Comparison of ENCODE assay signal across 10 mouse cellular contexts in genomic region chr5:30231891-30232270, GRCm38 (mm10). TPM values are rescaled to one million over a fixed set of nuclear protein-coding genes. Genes with fewer than 3 reads are reported as not detected.
A peak's percentile ranks its signal among the peaks of the same experiment; 100 is the strongest.
DNase-seq lines count a peak whose midpoint lies in the region; ATAC-seq and TF ChIP-seq lines count a peak whose summit lies in the region.
"Had no signal": no experiment of that assay in that cellular context is flagged by ENCODE, and none has a peak within 500 bp of the region (broad histone marks: within the 10 kb centered on the region; RNA-seq: fewer than 3 reads in every experiment).

No protein-coding gene starts in this region.

- H3K36me3 ChIP-seq in heart, embryonic 11.5 days (ENCODE audit: control insufficient read depth, insufficient read depth, low read length), result no peaks in the 10 kb centered on the region
- no peaks in the 10 kb centered on the region for H3K36me3 ChIP-seq in ES-Bruce4 (ENCODE audit: control insufficient read depth, insufficient read depth, low read length, poor library complexity, severe bottlenecking)
- H3K36me3 ChIP-seq in heart, embryonic 16.5 days (ENCODE audit: control insufficient read depth, insufficient read depth), result peaks cover 3% of the 10 kb centered on the region; the same call in 1 of the 2 replicates
- no peaks in the 10 kb centered on the region for H3K36me3 ChIP-seq in liver, embryonic 16.5 days (ENCODE audit: control insufficient read depth, insufficient read depth)

- peak overlapping the region; percentile 71 for H3K4me3 ChIP-seq in heart, embryonic 11.5 days (ENCODE audit: low read depth, low read length)
- H3K4me3 ChIP-seq in ES-Bruce4 (ENCODE audit: low read depth, low read length), result peak overlapping the region; percentile 57
- H3K4me3 ChIP-seq in heart, embryonic 16.5 days (ENCODE audit: low read length), result peak overlapping the region; percentile 74
- H3K4me3 ChIP-seq in liver, embryonic 16.5 days (ENCODE audit: low read depth, low read length), result peak overlapping the region; percentile 91

- no peak for ATAC-seq in heart, embryonic 11.5 days (replicated peaks; ENCODE audit: insufficient number of reproducible peaks, low FRiP score, low TSS enrichment)
- no peak for ATAC-seq in heart, embryonic 16.5 days (replicated peaks; ENCODE audit: extremely low read depth, insufficient read depth, low FRiP score)
- ATAC-seq in liver, embryonic 16.5 days (ENCODE audit: low read depth), result no peak
- no peak for ATAC-seq in cerebellum, adult (ENCODE audit: insufficient number of reproducible peaks, low FRiP score, low TSS enrichment)

- DNase-seq in heart, postnatal 14 days, result no peak
- DNase-seq in adrenal gland, postnatal 4 days (ENCODE audit: low spot score in 2 of 2), result no peak
- no peak for DNase-seq in spleen, postnatal 14 days (ENCODE audit: low spot score in 2 of 2)

- TF ChIP-seq CTCF in ES-Bruce4 (IDR thresholded peaks at IDR 0.05; ENCODE audit: low read depth, low read length), result no peak

- peaks cover 13% of the 10 kb centered on the region; the same call in 1 of the 2 replicates for H3K4me1 ChIP-seq in heart, embryonic 11.5 days (ENCODE audit: control insufficient read depth, insufficient read depth, low read length)
- no peaks in the 10 kb centered on the region for H3K4me1 ChIP-seq in ES-Bruce4 (ENCODE audit: control insufficient read depth, insufficient read depth, low read length)
- peaks cover 19% of the 10 kb centered on the region for H3K4me1 ChIP-seq in heart, embryonic 16.5 days (ENCODE audit: control insufficient read depth, insufficient read depth, low read length)
- H3K4me1 ChIP-seq in liver, embryonic 16.5 days (ENCODE audit: control insufficient read depth, low read depth, low read length), result peaks cover 37% of the 10 kb centered on the region

- no peaks in the 10 kb centered on the region for H3K9me3 ChIP-seq in heart, embryonic 11.5 days (replicated peaks; ENCODE audit: control insufficient read depth, low read length)
- peaks cover 22% of the 10 kb centered on the region for H3K9me3 ChIP-seq in ES-Bruce4 (replicated peaks; ENCODE audit: control insufficient read depth, insufficient read depth, low read length, poor library complexity, severe bottlenecking)
- no peaks in the 10 kb centered on the region for H3K9me3 ChIP-seq in heart, embryonic 16.5 days (replicated peaks; ENCODE audit: control insufficient read depth, low read length)
- H3K9me3 ChIP-seq in liver, embryonic 16.5 days (replicated peaks; ENCODE audit: control insufficient read depth, low read length), result no peaks in the 10 kb centered on the region

- 61% methylated on average over 16 of the region's 16 CpGs for WGBS in heart, embryonic 11.5 days (ENCODE audit: insufficient replicate concordance)
- WGBS in heart, embryonic 16.5 days, result 47% methylated on average over 16 of the region's 16 CpGs
- 33% methylated on average over 16 of the region's 16 CpGs for WGBS in liver, embryonic 16.5 days (ENCODE audit: insufficient replicate concordance)

- peak overlapping the region; percentile 66 for H3K27ac ChIP-seq in heart, embryonic 11.5 days (ENCODE audit: low read depth, low read length)
- no peak overlapping the region for H3K27ac ChIP-seq in ES-Bruce4 (ENCODE audit: insufficient read depth, low read length)
- peak overlapping the region; percentile 29 for H3K27ac ChIP-seq in heart, embryonic 16.5 days (ENCODE audit: low read length)
- H3K27ac ChIP-seq in liver, embryonic 16.5 days (ENCODE audit: low read length), result peak overlapping the region; percentile 74

- no peak for TF ChIP-seq POLR2A in ES-Bruce4 (IDR thresholded peaks at IDR 0.05; ENCODE audit: insufficient read depth, low read length)

- intact Hi-C loops in heart, postnatal 14 days (cut with DNase I), result no loop called here

- H3K9ac ChIP-seq in heart, embryonic 11.5 days (ENCODE audit: low read depth, low read length), result peak overlapping the region; percentile 80
- H3K9ac ChIP-seq in ES-Bruce4 (ENCODE audit: low read depth, poor library complexity, severe bottlenecking), result no peak overlapping the region
- H3K9ac ChIP-seq in heart, embryonic 16.5 days (ENCODE audit: low read length), result peak overlapping the region; percentile 60
- H3K9ac ChIP-seq in liver, embryonic 16.5 days (ENCODE audit: low read depth, low read length), result peak overlapping the region; percentile 74

- H3K27me3 ChIP-seq in heart, embryonic 11.5 days (ENCODE audit: control insufficient read depth, insufficient read depth, low read length), result no peaks in the 10 kb centered on the region
- H3K27me3 ChIP-seq in ES-Bruce4 (ENCODE audit: control insufficient read depth, insufficient read depth, low read length, poor library complexity, severe bottlenecking), result no peaks in the 10 kb centered on the region; the same call in none of the 2 replicates
- no peaks in the 10 kb centered on the region for H3K27me3 ChIP-seq in heart, embryonic 16.5 days (ENCODE audit: control insufficient read depth, insufficient read depth, low read length)
- H3K27me3 ChIP-seq in liver, embryonic 16.5 days (ENCODE audit: control insufficient read depth, insufficient read depth, low read depth, low read length), result no peaks in the 10 kb centered on the region

- TF ChIP-seq EP300 in ES-Bruce4 (IDR thresholded peaks at IDR 0.05; ENCODE audit: insufficient read depth, low read depth, low read length), result no peak

- peak overlapping the region; percentile 69 for H3K4me2 ChIP-seq in heart, embryonic 11.5 days
- H3K4me2 ChIP-seq in heart, embryonic 16.5 days (ENCODE audit: low read depth, low read length), result peak overlapping the region; percentile 67
- H3K4me2 ChIP-seq in liver, embryonic 16.5 days (ENCODE audit: low read depth, low read length), result peak overlapping the region; percentile 74

RNA-seq across cellular contexts. Expression of gene Selenoi, which starts 0.5 kb away (rescaled TPM):
- polyA plus RNA-seq in heart, embryonic 11.5 days (2014; fragmentation: Nextera tagmentation; extraction: Ambion mirVana), result 22.9 and 24.9 TPM in 2 replicates
- total RNA-seq in heart, postnatal 14 days (2021), result 10 to 100 TPM; 18.5 to 20.7 TPM
- 38.3 and 41.6 TPM in 2 replicates for polyA plus RNA-seq in ES-Bruce4 (2011; ENCODE audit: insufficient read depth, insufficient read length, low read depth, missing spikeins)
- polyA plus RNA-seq in heart, embryonic 16.5 days (2015; fragmentation: Nextera tagmentation; extraction: Ambion mirVana), result 12.8 and 14.2 TPM in 2 replicates
- 11.7 and 12.5 TPM in 2 replicates for polyA plus RNA-seq in liver, embryonic 16.5 days (2015; fragmentation: Nextera tagmentation; extraction: Ambion mirVana)
- 10 to 100 TPM; 27.2 to 30.9 TPM for total RNA-seq in adrenal gland, postnatal 4 days (2021)

RNA-seq across cellular contexts. Expression of gene Adgrf3, which starts 26.4 kb away (rescaled TPM):
- polyA plus RNA-seq in heart, embryonic 11.5 days (2014; fragmentation: Nextera tagmentation; extraction: Ambion mirVana), result 0.24 and 0.62 TPM in 2 replicates
- total RNA-seq in heart, postnatal 14 days (2021), result under 1 TPM; 0.14 to 0.29 TPM
- polyA plus RNA-seq in ES-Bruce4 (2011; ENCODE audit: insufficient read depth, insufficient read length, low read depth, missing spikeins), result not detected in 2 replicates
- 0.33 and 0.44 TPM in 2 replicates for polyA plus RNA-seq in heart, embryonic 16.5 days (2015; fragmentation: Nextera tagmentation; extraction: Ambion mirVana)
- 0.02 TPM in 1 of 2 replicates, not detected in the other for polyA plus RNA-seq in liver, embryonic 16.5 days (2015; fragmentation: Nextera tagmentation; extraction: Ambion mirVana)
- total RNA-seq in adrenal gland, postnatal 4 days (2021), result under 1 TPM in 1 of 2 experiments, not detected in 1; 0.34 TPM
- total RNA-seq: common myeloid progenitor, adult 5-6 weeks; megakaryocyte-erythroid progenitor cell, adult 5-6 weeks had no signal

RNA-seq across cellular contexts. Expression of gene Drc1, which starts 49.3 kb away (rescaled TPM):
- 0.36 TPM in 1 of 2 replicates, not detected in the other for polyA plus RNA-seq in heart, embryonic 11.5 days (2014; fragmentation: Nextera tagmentation; extraction: Ambion mirVana)
- under 1 TPM; 0.24 to 0.98 TPM for total RNA-seq in heart, postnatal 14 days (2021)
- polyA plus RNA-seq in ES-Bruce4 (2011; ENCODE audit: insufficient read depth, insufficient read length, low read depth, missing spikeins), result 1.1 and 2.0 TPM in 2 replicates
- 1.7 and 3.3 TPM in 2 replicates for polyA plus RNA-seq in heart, embryonic 16.5 days (2015; fragmentation: Nextera tagmentation; extraction: Ambion mirVana)
- 1.8 and 2.0 TPM in 2 replicates for polyA plus RNA-seq in liver, embryonic 16.5 days (2015; fragmentation: Nextera tagmentation; extraction: Ambion mirVana)
- total RNA-seq in adrenal gland, postnatal 4 days (2021), result 1 to 10 TPM in 1 of 2 experiments, under 1 TPM in 1; 0.76 to 1.6 TPM
- total RNA-seq: common myeloid progenitor, adult 5-6 weeks had no signal
